Mouse (Mus musculus) retina, embryonic 14.5 days (tissue): Measurements from ENCODE around the gene Atp1a1.

Experiments used
- DNase-seq: peaks from one replicate; pipeline ENCODE4 v3.0.0-alpha.2; 2015; ENCODE audit warnings: low spot score

Atp1a1 gene

GRCm38 (mm10) chr3:101552621-101553620, 51.6 kb downstream of the Atp1a1 start:
- DNase-seq, result no peak

GRCm38 (mm10) chr3:101551457-101552230, 52.8 kb downstream of the Atp1a1 start:
- DNase-seq, result peak; percentile 46

- DNase-seq, result no peak
Measured at GRCm38 (mm10) chr3:101549749-101550148, 54.7 kb downstream of the Atp1a1 start.

- no peak for DNase-seq
Measured at GRCm38 (mm10) chr3:101544116-101544515, 60.4 kb downstream of the Atp1a1 start.

- no peak for DNase-seq
Measured at GRCm38 (mm10) chr3:101541571-101541970, 62.9 kb downstream of the Atp1a1 start.

- DNase-seq, result no peak
Measured at GRCm38 (mm10) chr3:101540568-101540967, 63.9 kb downstream of the Atp1a1 start.

GRCm38 (mm10) chr3:101536322-101536721, 68.2 kb downstream of the Atp1a1 start:
- no peak for DNase-seq

GRCm38 (mm10) chr3:101534311-101534710, 70.2 kb downstream of the Atp1a1 start:
- no peak for DNase-seq

- no peak for DNase-seq
Measured at GRCm38 (mm10) chr3:101533373-101533772, 71.1 kb downstream of the Atp1a1 start.

- DNase-seq, result no peak
Measured at GRCm38 (mm10) chr3:101530928-101531327, 73.6 kb downstream of the Atp1a1 start.

- DNase-seq, result no peak
Measured at GRCm38 (mm10) chr3:101528900-101529594, 75.4 kb downstream of the Atp1a1 start.

GRCm38 (mm10) chr3:101528157-101528899, 76.2 kb downstream of the Atp1a1 start:
- DNase-seq, result no peak

- no peak for DNase-seq
Measured at GRCm38 (mm10) chr3:101526603-101527002, 77.9 kb downstream of the Atp1a1 start.
